Mouse (Mus musculus): ENCODE data around the gene Sumo1. TPM values are rescaled to one million over a fixed set of nuclear protein-coding genes. Genes with fewer than 3 reads are reported as not detected.
"Not testable (repeated sequence)": the region's sequence is repeated elsewhere in the genome, so short reads cannot be mapped to it uniquely, and the experiment has no call there.

The Sumo1 gene
- polyA plus RNA-seq, 1 experiment from 2014 or later: 395 TPM

DNA sequence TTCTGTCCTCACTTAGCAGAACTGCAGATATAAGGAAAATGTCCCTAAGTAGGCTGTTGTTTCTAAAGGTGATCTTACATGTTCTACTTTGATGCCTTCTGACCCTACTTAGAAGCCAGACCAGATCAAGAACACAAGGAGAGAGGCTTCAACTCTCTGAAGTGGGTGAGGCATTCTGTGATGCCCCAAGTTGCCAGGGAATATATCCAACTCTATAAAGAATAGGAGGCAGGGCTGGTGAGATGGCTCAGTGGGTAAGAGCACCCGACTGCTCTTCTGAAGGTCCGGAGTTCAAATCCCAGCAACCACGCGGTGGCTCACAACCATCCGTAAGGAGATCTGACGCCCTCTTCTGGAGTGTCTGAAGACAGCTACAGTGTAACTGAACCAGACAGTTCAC is 40.3 kb downstream of the Sumo1 start:
- not testable (repeated sequence) for H3K27ac ChIP-seq; H3K27me3 ChIP-seq; ATAC-seq (replicated peaks; ENCODE audit: low FRiP score); H3K4me2 ChIP-seq; H3K9me3 ChIP-seq (replicated peaks); H3K36me3 ChIP-seq; H3K4me3 ChIP-seq (replicated peaks); H3K9ac ChIP-seq
- 90% methylated on average over 6 of the region's 6 CpGs for WGBS
- peaks cover 10% of the 10 kb centered on the region; the same call in 1 of the 2 replicates for H3K4me1 ChIP-seq

DNA sequence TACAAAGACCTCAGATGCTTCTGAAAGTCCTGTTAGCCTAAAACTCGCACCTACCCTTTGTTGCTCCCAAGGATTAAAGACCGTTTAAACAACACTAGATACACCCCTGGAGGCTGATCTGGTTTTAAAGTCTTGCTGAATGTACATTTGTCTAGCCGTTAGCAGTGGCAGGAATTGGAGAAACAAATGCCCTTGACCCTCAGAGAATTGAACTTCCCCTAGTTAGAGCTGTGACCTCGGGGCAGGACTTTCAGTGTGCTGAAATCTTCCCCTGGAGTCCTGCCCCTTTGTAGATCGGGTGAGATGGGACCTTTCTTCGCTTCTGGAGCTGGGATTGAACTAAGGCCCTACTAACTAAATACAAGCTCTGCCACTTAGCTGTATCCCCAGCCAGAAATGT is 41.4 kb downstream of the Sumo1 start:
- H3K4me1 ChIP-seq: peaks cover 10% of the 10 kb centered on the region; the same call in 1 of the 2 replicates
- no peak overlapping the region for H3K4me3 ChIP-seq (replicated peaks)
- no peaks in the 10 kb centered on the region for H3K36me3 ChIP-seq
- WGBS: 46% methylated on average over 6 of the region's 6 CpGs
- H3K9ac ChIP-seq: no peak overlapping the region
- no peak overlapping the region for H3K4me2 ChIP-seq
- no peak overlapping the region for H3K27ac ChIP-seq
- no peak for ATAC-seq (replicated peaks; ENCODE audit: low FRiP score)
- H3K27me3 ChIP-seq: no peaks in the 10 kb centered on the region
- no peaks in the 10 kb centered on the region for H3K9me3 ChIP-seq (replicated peaks)

DNA sequence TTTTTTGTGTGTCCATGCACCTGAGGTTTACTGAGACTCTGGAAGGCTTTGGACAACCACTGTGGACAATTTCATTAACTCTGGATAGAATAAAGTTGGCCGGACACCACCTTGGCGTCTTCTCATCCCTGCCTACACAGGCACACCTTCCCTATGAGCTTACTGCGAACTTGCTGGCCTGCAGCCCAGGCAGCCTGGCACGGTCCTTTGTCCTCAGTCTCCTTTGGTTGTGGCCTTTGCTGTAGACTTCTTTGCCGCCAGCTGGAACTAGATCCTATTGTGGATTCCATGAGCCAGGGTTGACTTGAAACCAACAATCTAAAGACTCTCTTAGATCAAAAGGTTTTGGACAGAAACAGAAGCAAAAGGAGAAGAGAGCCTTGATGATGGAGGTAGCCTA is 45.2 kb downstream of the Sumo1 start:
- no peaks in the 10 kb centered on the region for H3K27me3 ChIP-seq
- no peaks in the 10 kb centered on the region for H3K4me1 ChIP-seq
- H3K4me3 ChIP-seq (replicated peaks): no peak overlapping the region
- no peak overlapping the region for H3K27ac ChIP-seq
- H3K36me3 ChIP-seq: no peaks in the 10 kb centered on the region
- no peak overlapping the region for H3K4me2 ChIP-seq
- no peak overlapping the region for H3K9ac ChIP-seq
- no peak for ATAC-seq (replicated peaks; ENCODE audit: low FRiP score)
- 84% methylated on average over 5 of the region's 5 CpGs for WGBS
- H3K9me3 ChIP-seq (replicated peaks): no peaks in the 10 kb centered on the region

DNA sequence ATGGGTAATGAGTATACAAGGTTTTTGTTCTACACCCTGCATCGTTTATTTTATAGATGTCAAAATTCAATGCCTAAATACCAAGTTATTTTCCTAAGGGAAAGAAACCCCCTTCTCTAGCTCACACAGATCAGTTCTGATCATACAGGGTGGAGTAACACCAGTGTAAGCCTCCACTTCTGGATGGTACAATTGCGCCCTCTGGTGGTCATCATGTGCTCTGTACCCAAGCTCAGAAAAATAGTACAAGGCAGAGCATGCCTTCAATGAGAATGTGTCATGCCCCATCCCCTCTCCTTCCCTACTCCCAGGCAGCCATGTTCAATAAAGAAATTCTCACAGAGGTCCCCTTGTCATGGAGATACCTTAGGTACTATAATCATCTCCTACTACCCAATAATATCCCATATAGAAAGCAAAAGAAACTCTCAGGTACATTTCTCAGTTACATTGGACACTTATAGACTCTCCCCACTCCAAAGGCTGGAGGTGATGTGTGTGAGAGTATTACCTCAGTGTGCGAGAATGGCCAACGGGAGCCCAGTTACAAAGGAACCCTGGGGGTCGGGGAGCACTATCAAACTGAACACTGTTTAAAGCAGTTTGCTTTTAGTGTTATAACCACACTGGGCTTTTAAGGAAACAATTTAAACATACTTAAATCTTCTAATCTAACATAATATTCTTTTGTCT is 47.2 kb downstream of the Sumo1 start:
- H3K27ac ChIP-seq: no peak overlapping the region
- H3K4me1 ChIP-seq: no peaks in the 10 kb centered on the region
- H3K4me2 ChIP-seq: no peak overlapping the region
- ATAC-seq (replicated peaks; ENCODE audit: low FRiP score): peak; percentile 86
- H3K9ac ChIP-seq: no peak overlapping the region
- no peaks in the 10 kb centered on the region for H3K36me3 ChIP-seq
- 27% methylated on average over 5 of the region's 5 CpGs for WGBS
- H3K27me3 ChIP-seq: no peaks in the 10 kb centered on the region
- no peak overlapping the region for H3K4me3 ChIP-seq (replicated peaks)
- H3K9me3 ChIP-seq (replicated peaks): no peaks in the 10 kb centered on the region

DNA sequence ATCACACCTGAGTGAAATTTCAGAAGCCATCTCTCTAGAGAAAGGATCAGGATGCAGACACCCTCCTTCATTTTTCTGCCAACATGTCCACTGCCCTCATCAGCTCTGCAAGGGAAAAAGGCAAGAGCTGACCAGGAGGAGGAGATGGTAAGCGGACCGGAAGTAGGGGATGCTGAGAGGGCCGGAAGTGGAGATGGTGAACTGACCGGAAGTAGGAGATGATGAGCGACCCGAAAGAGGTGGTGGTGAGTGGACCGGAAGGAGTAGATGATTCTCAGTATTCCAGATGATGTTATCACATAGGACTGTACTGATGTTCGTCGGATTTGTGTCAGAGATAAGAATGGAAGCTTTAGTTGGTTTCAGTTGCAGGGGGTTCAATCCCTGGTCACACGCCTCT is 51.4 kb downstream of the Sumo1 start:
- 88% methylated on average over 10 of the region's 10 CpGs for WGBS
- Histone ChIP-seq H3K36me3 (no peaks in the 10 kb centered on the region), H3K4me1 (no peaks in the 10 kb centered on the region), H3K9ac (no peak overlapping the region), H3K4me3 (replicated peaks) (no peak overlapping the region), H3K27me3 (no peaks in the 10 kb centered on the region), H3K4me2 (no peak overlapping the region), H3K27ac (no peak overlapping the region), H3K9me3 (replicated peaks) (no peaks in the 10 kb centered on the region)
- ATAC-seq (replicated peaks; ENCODE audit: low FRiP score): no peak

DNA sequence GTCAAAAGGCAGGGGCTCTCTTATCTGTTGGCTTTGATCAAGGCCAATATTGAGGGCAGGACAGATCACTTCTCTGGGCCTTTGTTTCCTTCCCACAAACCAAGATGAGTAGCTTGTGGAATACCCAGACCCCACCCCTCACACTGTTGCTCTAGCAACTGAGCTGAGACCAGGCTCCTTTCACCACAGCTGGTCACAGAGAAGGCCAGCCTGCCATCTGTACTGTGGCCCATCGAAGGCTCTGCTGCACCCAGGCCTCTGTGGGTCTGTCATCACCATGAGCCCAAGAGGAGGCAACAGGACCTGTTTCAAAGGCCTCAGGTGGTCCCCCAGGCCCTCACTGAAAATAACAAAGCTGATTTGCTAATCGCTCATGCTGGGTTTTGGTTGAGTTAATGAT is 55.6 kb downstream of the Sumo1 start:
- no peak overlapping the region for H3K9ac ChIP-seq
- H3K36me3 ChIP-seq: no peaks in the 10 kb centered on the region
- no peaks in the 10 kb centered on the region for H3K9me3 ChIP-seq (replicated peaks)
- peaks cover 3% of the 10 kb centered on the region; the same call in 1 of the 2 replicates for H3K4me1 ChIP-seq
- no peak for ATAC-seq (replicated peaks; ENCODE audit: low FRiP score)
- no peaks in the 10 kb centered on the region for H3K27me3 ChIP-seq
- H3K27ac ChIP-seq: no peak overlapping the region
- 86% methylated on average over 2 of the region's 2 CpGs for WGBS
- H3K4me2 ChIP-seq: no peak overlapping the region
- no peak overlapping the region for H3K4me3 ChIP-seq (replicated peaks)

DNA sequence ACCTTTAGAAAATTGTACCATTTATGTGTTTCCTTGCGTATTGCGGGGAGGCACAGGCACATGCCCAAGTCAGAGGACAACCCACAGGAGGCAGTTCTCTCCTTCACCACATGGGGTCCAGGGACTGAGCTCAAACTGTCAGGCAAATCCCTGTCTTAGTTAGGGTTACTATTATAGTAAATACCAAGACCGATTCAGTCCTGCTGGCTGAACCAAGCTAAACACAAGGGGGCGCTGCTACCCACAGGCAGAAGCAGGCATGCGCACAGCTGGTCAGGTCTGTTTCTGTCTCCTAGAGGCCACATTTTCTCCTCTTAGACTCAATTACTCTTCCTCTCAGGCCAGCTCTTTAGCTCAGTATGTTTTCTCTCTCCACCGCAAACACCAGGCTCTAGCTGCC is 56.8 kb downstream of the Sumo1 start:
- ATAC-seq (replicated peaks; ENCODE audit: low FRiP score): 0 out of 2 replicates have a peak, but pooled peaks have one; percentile 15
- Histone ChIP-seq H3K27ac (no peak overlapping the region), H3K9ac (no peak overlapping the region), H3K4me1 (peaks cover 11% of the 10 kb centered on the region), H3K36me3 (no peaks in the 10 kb centered on the region), H3K4me3 (replicated peaks) (no peak overlapping the region), H3K4me2 (no peak overlapping the region), H3K27me3 (no peaks in the 10 kb centered on the region), H3K9me3 (replicated peaks) (no peaks in the 10 kb centered on the region)
- 56% methylated on average over 6 of the region's 6 CpGs for WGBS

DNA sequence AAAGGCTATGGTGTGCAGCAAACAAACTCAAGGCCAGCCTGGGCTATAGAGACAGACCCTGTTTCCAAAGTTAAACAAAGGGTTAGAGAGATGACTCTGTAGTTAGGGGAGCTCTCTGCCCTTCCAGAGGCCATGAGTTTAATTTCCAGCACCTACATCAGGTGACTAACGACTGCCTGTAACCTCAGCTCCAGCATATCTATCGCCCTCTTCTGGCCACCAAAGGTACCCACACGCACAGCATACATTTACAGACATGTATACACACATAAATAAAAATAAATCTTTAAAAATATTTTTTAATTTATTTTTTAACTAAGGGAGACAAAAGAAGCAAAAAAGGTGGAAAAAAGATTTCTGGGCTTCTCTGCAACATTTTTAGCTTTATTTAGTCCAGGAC is 59.7 kb downstream of the Sumo1 start:
- Histone ChIP-seq H3K9ac (no peak overlapping the region), H3K27me3 (no peaks in the 10 kb centered on the region), H3K4me2 (no peak overlapping the region), H3K27ac (peak overlapping the region; percentile 77; the same call in 1 of the 2 replicates), H3K4me1 (peaks cover 11% of the 10 kb centered on the region), H3K9me3 (replicated peaks) (no peaks in the 10 kb centered on the region), H3K36me3 (no peaks in the 10 kb centered on the region), H3K4me3 (replicated peaks) (no peak overlapping the region)
- ATAC-seq (replicated peaks; ENCODE audit: low FRiP score): no peak
- 88% methylated on average over 3 of the region's 3 CpGs for WGBS

DNA sequence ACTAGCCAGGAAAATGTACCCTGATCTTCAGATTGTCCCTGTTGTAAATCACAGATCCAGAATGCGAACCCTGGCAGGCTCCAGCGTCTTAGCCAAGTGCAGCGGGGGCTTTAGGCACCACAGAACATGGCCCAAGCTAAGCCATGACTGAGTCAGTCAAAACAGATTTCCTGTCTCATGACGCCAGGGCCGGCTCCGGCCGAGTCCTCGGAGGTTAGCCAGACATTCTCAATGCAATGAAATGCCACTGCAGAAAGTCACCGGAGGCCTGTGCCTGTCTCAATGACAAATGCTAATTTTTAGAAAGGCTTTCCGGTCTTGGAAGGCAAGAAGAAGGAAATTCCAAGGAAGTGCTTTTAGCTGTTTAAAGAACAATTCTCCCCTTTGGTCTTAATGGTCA is 60.7 kb downstream of the Sumo1 start:
- peaks cover 11% of the 10 kb centered on the region for H3K4me1 ChIP-seq
- no peaks in the 10 kb centered on the region for H3K27me3 ChIP-seq
- no peak overlapping the region for H3K4me2 ChIP-seq
- 47% methylated on average over 10 of the region's 10 CpGs for WGBS
- no peak overlapping the region for H3K9ac ChIP-seq
- no peaks in the 10 kb centered on the region for H3K36me3 ChIP-seq
- no peaks in the 10 kb centered on the region for H3K9me3 ChIP-seq (replicated peaks)
- ATAC-seq (replicated peaks; ENCODE audit: low FRiP score): peak; percentile 58; the same call in 1 of the 2 replicates
- peak overlapping the region; percentile 77 for H3K27ac ChIP-seq
- no peak overlapping the region for H3K4me3 ChIP-seq (replicated peaks)

DNA sequence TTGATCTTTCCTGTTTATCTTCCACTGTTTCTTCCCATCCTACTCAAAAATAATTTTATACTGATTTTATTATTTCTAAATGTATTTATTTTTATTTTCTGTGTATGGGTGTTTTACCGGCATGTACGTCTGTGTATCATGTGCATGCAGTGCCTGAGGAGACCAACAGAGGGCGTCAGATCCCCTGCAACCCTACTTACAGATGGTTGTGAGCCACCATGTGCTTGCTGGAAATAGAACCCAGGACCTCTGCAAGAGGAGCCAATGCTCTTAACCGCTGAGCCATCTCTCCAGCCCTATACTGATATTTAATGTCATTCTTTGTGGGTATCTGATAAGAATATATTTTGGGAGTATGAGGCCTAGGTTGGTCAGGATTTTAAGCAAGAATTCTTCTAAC is 61.2 kb downstream of the Sumo1 start:
- no peak for ATAC-seq (replicated peaks; ENCODE audit: low FRiP score)
- Histone ChIP-seq H3K4me3 (replicated peaks) (no peak overlapping the region), H3K36me3 (no peaks in the 10 kb centered on the region), H3K4me2 (no peak overlapping the region), H3K9ac (no peak overlapping the region), H3K4me1 (peaks cover 11% of the 10 kb centered on the region), H3K27ac (peak overlapping the region; percentile 77), H3K27me3 (no peaks in the 10 kb centered on the region), H3K9me3 (replicated peaks) (no peaks in the 10 kb centered on the region)
- WGBS: 88% methylated on average over 4 of the region's 4 CpGs

DNA sequence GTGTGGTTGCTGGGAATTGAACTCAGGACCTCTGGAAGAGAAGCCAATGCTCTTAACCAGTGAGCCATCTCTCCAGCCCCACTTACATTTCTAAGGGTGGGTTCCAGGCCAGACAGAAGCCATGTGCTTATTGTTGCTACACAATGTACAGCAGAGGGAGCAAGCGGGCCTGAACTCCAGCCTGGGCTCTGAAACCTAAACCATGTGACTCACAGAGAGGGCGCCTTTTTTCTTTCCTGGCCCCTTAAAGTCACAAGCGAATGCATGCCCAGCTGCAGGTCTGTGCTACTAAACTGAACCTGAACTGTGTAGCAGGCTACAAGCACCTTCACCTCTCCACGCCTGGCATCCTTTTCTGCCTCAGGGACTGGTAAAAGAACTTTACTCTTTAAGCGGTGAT is 61.7 kb downstream of the Sumo1 start:
- Histone ChIP-seq H3K4me1 (peaks cover 16% of the 10 kb centered on the region), H3K9me3 (replicated peaks) (no peaks in the 10 kb centered on the region), H3K27ac (peak overlapping the region; percentile 37; the same call in 1 of the 2 replicates), H3K4me2 (no peak overlapping the region), H3K4me3 (replicated peaks) (no peak overlapping the region), H3K36me3 (no peaks in the 10 kb centered on the region), H3K27me3 (no peaks in the 10 kb centered on the region), H3K9ac (no peak overlapping the region)
- ATAC-seq (replicated peaks; ENCODE audit: low FRiP score): no peak
- WGBS: 67% methylated on average over 5 of the region's 5 CpGs

DNA sequence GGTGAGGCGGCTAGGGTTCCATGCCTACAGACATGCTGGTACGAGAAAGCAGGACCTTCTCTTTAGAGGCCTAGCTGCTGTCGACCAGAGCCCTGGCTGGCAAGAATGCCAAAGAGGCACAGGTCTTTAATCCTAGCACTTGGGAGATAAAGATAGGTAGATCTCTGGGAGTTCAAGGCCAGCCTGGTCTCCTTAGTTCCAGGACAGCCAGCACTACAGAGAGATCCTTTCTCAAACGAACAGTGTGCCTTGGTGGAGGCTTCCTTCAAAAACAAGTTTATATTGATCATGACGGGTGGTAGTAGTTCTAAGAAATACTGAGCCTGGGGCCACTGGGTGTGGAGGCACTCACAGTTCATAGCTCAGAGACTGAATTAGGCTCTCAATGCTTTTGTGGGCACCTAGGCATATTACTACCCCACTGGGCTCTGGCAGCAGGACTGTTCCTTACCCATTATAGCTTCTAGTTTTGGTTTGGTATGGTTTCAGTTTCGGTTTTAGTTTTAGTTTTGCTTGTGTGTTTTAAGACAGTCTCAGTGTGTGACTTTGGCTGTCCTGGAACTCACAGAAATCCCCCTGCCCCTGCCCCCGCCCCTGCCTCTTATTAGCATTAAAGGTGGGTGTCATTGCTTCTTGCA is 62.4 kb downstream of the Sumo1 start:
- no peak overlapping the region for H3K4me2 ChIP-seq
- no peaks in the 10 kb centered on the region for H3K36me3 ChIP-seq
- H3K9me3 ChIP-seq (replicated peaks): no peaks in the 10 kb centered on the region
- no peak overlapping the region for H3K9ac ChIP-seq
- 90% methylated on average over 7 of the region's 7 CpGs for WGBS
- H3K4me3 ChIP-seq (replicated peaks): no peak overlapping the region
- peaks cover 19% of the 10 kb centered on the region for H3K4me1 ChIP-seq
- no peak for ATAC-seq (replicated peaks; ENCODE audit: low FRiP score)
- no peaks in the 10 kb centered on the region for H3K27me3 ChIP-seq
- no peak overlapping the region for H3K27ac ChIP-seq

Measured in kidney, embryonic 15.5 days (tissue).